Mouse (Mus musculus): ENCODE measurements around the gene Lmf1. TPM values are rescaled to one million over a fixed set of nuclear protein-coding genes. Genes with fewer than 3 reads are reported as not detected.

Gene Lmf1
- polyA plus RNA-seq, 1 experiment from 2014 or later = 31.4 TPM

- no peaks in the 10 kb centered on the region for H3K4me1 ChIP-seq
- no peak overlapping the region for H3K27ac ChIP-seq (replicated peaks)
- H3K36me3 ChIP-seq = no peaks in the 10 kb centered on the region
- 81% methylated on average over 4 of the region's 4 CpGs for WGBS
- H3K9ac ChIP-seq = no peak overlapping the region
- H3K27me3 ChIP-seq = peaks cover 13% of the 10 kb centered on the region
- ATAC-seq (ENCODE audit: insufficient number of reproducible peaks, low FRiP score, low TSS enrichment, low read depth) = no peak
- no peak overlapping the region for H3K4me3 ChIP-seq (replicated peaks)
- no peak overlapping the region for H3K4me2 ChIP-seq (replicated peaks)
- H3K9me3 ChIP-seq (replicated peaks) = no peaks in the 10 kb centered on the region
These were observed 132.3 kb downstream of the Lmf1 start for GRCm38 (mm10) chr17:25711136-25711535.

Other genes with a start within 250 kb of the Lmf1 start
- 4.1 and 6.2 TPM in 2 replicates for gene Tpsab1, start 233.5 kb upstream of the Lmf1 start, polyA plus RNA-seq (2015; fragmentation: Nextera tagmentation; extraction: Ambion mirVana)
- 167 and 237 TPM in 2 replicates for gene Tpsb2, start 212.8 kb upstream of the Lmf1 start, polyA plus RNA-seq (2015; fragmentation: Nextera tagmentation; extraction: Ambion mirVana)
- gene Tpsg1, start 209.8 kb upstream of the Lmf1 start, polyA plus RNA-seq (2015; fragmentation: Nextera tagmentation; extraction: Ambion mirVana) = 10.3 and 10.9 TPM in 2 replicates
- 4.3 and 5.7 TPM in 2 replicates for gene Cacna1h, start 145.3 kb upstream of the Lmf1 start, polyA plus RNA-seq (2015; fragmentation: Nextera tagmentation; extraction: Ambion mirVana)
- gene Tekt4, start 124.5 kb upstream of the Lmf1 start, polyA plus RNA-seq (2015; fragmentation: Nextera tagmentation; extraction: Ambion mirVana) = 3.5 and 6.2 TPM in 2 replicates
- gene Sstr5, start 81.8 kb upstream of the Lmf1 start, polyA plus RNA-seq (2015; fragmentation: Nextera tagmentation; extraction: Ambion mirVana) = 0.17 and 0.27 TPM in 2 replicates
- 13.1 and 13.7 TPM in 2 replicates for gene Sox8, start 8.4 kb upstream of the Lmf1 start, polyA plus RNA-seq (2015; fragmentation: Nextera tagmentation; extraction: Ambion mirVana)
- 23.7 and 44.9 TPM in 2 replicates for gene Gng13, start 138.1 kb downstream of the Lmf1 start, polyA plus RNA-seq (2015; fragmentation: Nextera tagmentation; extraction: Ambion mirVana)
- 22.6 and 24.5 TPM in 2 replicates for gene Chtf18, start 148.3 kb downstream of the Lmf1 start, polyA plus RNA-seq (2015; fragmentation: Nextera tagmentation; extraction: Ambion mirVana)
- gene Rpusd1, start 148.6 kb downstream of the Lmf1 start, polyA plus RNA-seq (2015; fragmentation: Nextera tagmentation; extraction: Ambion mirVana) = 25.1 and 26.0 TPM in 2 replicates
- gene Mslnl, start 157.0 kb downstream of the Lmf1 start, polyA plus RNA-seq (2015; fragmentation: Nextera tagmentation; extraction: Ambion mirVana) = 2.4 and 3.9 TPM in 2 replicates
- 24.2 and 31.4 TPM in 2 replicates for gene Msln, start 175.3 kb downstream of the Lmf1 start, polyA plus RNA-seq (2015; fragmentation: Nextera tagmentation; extraction: Ambion mirVana)
- 26.9 and 27.1 TPM in 2 replicates for gene Narfl, start 194.7 kb downstream of the Lmf1 start, polyA plus RNA-seq (2015; fragmentation: Nextera tagmentation; extraction: Ambion mirVana)
- gene Haghl, start 206.6 kb downstream of the Lmf1 start, polyA plus RNA-seq (2015; fragmentation: Nextera tagmentation; extraction: Ambion mirVana) = 62.0 and 67.2 TPM in 2 replicates
- gene Ccdc78, start 207.5 kb downstream of the Lmf1 start, polyA plus RNA-seq (2015; fragmentation: Nextera tagmentation; extraction: Ambion mirVana) = 2.9 and 4.8 TPM in 2 replicates
- 95.7 and 99.3 TPM in 2 replicates for gene Fam173a, start 213.8 kb downstream of the Lmf1 start, polyA plus RNA-seq (2015; fragmentation: Nextera tagmentation; extraction: Ambion mirVana)
- not detected in 2 replicates for gene AC134908.4, start 216.6 kb downstream of the Lmf1 start, polyA plus RNA-seq (2015; fragmentation: Nextera tagmentation; extraction: Ambion mirVana)
- 41.8 and 44.8 TPM in 2 replicates for gene Metrn, start 218.1 kb downstream of the Lmf1 start, polyA plus RNA-seq (2015; fragmentation: Nextera tagmentation; extraction: Ambion mirVana)
- 3.8 and 4.0 TPM in 2 replicates for gene Fbxl16, start 230.0 kb downstream of the Lmf1 start, polyA plus RNA-seq (2015; fragmentation: Nextera tagmentation; extraction: Ambion mirVana)
- gene Wdr24, start 244.5 kb downstream of the Lmf1 start, polyA plus RNA-seq (2015; fragmentation: Nextera tagmentation; extraction: Ambion mirVana) = 24.7 and 27.1 TPM in 2 replicates
- 44.9 and 46.2 TPM in 2 replicates for gene Jmjd8, start 249.8 kb downstream of the Lmf1 start, polyA plus RNA-seq (2015; fragmentation: Nextera tagmentation; extraction: Ambion mirVana)

Measured in embryonic facial prominence, embryonic 15.5 days (tissue).